Mouse (Mus musculus) limb, embryonic 13.5 days (tissue): ENCODE measurements around the gene Gm20481. TPM values are rescaled to one million over a fixed set of nuclear protein-coding genes. Genes with fewer than 3 reads are reported as not detected.

ENCODE experiments used
- ATAC-seq: fragments of 200-750 bp; cut with Nextera tagmentation; 2 replicates; pipeline ENCODE4 v1.8.0; 2017; ENCODE audit warnings: low read depth, moderate number of reproducible peaks, moderate TSS enrichment; ENCODE audit not compliant: low FRiP score
- H3K27ac ChIP-seq: fragments of 300-500 bp; sonication (generic); 2 replicates; pipeline ENCODE4 v1.5.1; 2015; ENCODE audit warnings: inconsistent platforms, mild to moderate bottlenecking, moderate library complexity
- H3K27me3 ChIP-seq: fragments of 300-500 bp; sonication (generic); 2 replicates; pipeline ENCODE4 v1.6.1; 2015; ENCODE audit warnings: mild to moderate bottlenecking, inconsistent platforms
- H3K36me3 ChIP-seq: fragments of 300-500 bp; sonication (generic); 2 replicates; pipeline ENCODE4 v1.6.1; 2015; ENCODE audit warnings: inconsistent platforms, mild to moderate bottlenecking, moderate library complexity
- H3K4me1 ChIP-seq: fragments of 300-500 bp; sonication (generic); 2 replicates; pipeline ENCODE4 v1.6.1; 2015; ENCODE audit warnings: inconsistent platforms
- H3K4me2 ChIP-seq: fragments of 300-500 bp; sonication (generic); replicated peaks from 2 replicates; pipeline ENCODE4 v1.6.1; 2015; ENCODE audit warnings: inconsistent platforms, mild to moderate bottlenecking, moderate library complexity
- H3K4me3 ChIP-seq: fragments of 300-500 bp; sonication (generic); 2 replicates; pipeline ENCODE4 v1.5.1; 2015; ENCODE audit warnings: moderate library complexity, mild to moderate bottlenecking, inconsistent platforms
- H3K9ac ChIP-seq: fragments of 300-500 bp; sonication (generic); 2 replicates; pipeline ENCODE4 v1.6.1; 2015; ENCODE audit warnings: mild to moderate bottlenecking, inconsistent platforms
- H3K9me3 ChIP-seq: fragments of 300-500 bp; sonication (generic); 2 replicates; pipeline ENCODE4 v1.6.1; 2016; ENCODE audit warnings: inconsistent platforms
- WGBS: fragments of 180-500 bp; shearing (Covaris S2); methylation state at CpG from one replicate; pipeline ENCODE4 v1.1.7; 2015; 5-methylcytosine and 5-hydroxymethylcytosine counted together
- polyA plus RNA-seq: library from polyadenylated mRNA; unstranded; fragments of >200 nt; fragmentation: Nextera tagmentation; extraction: Ambion mirVana; gene quantifications from 2 replicates; pipeline ENCODE4 v1.2.1, GENCODE M21; 2015

Gene Gm20481
- polyA plus RNA-seq, 1 experiment from 2014 or later: not detected

DNA sequence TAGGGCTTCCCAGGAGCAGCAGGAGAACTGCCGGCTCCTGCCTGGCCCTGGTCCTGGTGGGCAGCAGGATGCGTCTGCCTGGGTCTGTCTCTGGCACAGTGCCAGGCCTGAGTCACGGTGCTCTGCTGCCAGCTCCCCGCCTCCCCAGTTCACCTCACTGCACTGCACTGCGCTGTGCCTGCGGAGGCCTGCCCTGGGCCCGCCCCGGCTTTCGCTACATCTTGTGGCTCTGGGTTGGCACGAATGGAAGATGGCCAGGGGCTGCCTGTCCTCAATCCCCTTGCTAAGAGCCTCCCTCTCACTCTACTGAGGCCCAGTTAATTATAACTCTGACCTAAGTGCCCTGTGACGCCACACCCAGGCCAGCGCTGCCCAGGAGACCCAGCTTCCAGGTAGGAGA is 46.7 kb downstream of the Gm20481 start, which contains the start of gene Vwa7:
Vwa7 (plus strand) TSS at position 204 of the 400 bp plus-strand sequence.
- H3K36me3 ChIP-seq: peaks cover 65% of the 10 kb centered on the region
- WGBS: 62% methylated on average over 12 of the region's 12 CpGs
- no peaks in the 10 kb centered on the region for H3K9me3 ChIP-seq
- peaks cover 7% of the 10 kb centered on the region for H3K4me1 ChIP-seq
- ATAC-seq: no peak
- no peak within 1 kb of the TSS for H3K4me2 ChIP-seq
- no peaks in the 10 kb centered on the region for H3K27me3 ChIP-seq
- no peak within 1 kb of the TSS for H3K27ac ChIP-seq
- H3K4me3 ChIP-seq: no peak within 1 kb of the TSS
- H3K9ac ChIP-seq: peak within 1 kb of the TSS; percentile 35; the same call in 1 of the 2 replicates

DNA sequence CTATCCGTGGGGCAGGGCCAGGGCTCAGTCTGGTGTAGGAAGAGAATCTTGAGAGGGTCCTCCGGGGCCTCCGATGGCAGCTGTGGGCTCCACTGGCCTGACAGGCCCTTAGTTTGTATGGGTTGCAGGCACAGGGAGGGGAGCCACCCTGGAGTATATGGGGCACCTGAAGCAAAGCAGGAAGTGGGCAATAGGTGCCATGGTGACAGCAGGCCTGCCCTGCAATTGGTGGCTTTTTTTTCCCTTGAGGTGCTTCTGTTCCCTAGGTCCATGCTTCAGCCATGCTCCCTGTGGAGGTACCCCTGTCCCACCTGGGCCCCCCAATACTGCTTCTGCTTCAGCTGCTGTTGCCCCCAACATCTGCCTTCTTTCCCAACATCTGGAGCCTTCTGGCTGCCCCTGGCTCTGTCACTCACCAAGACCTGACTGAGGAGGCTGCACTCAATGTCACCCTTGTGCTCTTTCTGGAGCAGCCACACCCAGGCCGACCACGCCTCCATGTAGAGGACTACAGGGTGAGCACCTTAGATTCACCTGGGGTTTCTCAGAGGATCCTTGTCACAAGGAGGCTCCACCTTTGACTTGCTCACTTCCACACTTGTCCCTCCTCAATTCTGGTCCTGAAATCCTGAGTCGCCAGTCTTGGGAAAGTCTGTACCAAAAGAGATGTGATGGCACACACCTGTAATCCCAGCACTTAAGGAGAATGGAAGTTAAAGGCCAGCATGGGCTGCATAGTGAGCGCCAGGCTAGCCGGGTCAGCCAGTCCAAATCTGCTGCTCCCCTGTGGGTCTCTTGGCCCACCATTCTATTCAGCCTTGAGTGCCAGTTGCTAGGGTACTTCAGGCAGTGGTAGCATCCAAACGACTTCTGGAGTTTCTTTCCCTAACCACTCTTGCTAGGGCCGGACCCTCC is 47.3 kb downstream of the Gm20481 start:
- no peak overlapping the region for H3K27ac ChIP-seq
- 78% methylated on average over 10 of the region's 10 CpGs for whole genome bisulfite sequencing
- no peak overlapping the region for H3K4me2 ChIP-seq
- no peak for ATAC-seq
- H3K27me3 ChIP-seq: no peaks in the 10 kb centered on the region
- H3K4me1 ChIP-seq: peaks cover 12% of the 10 kb centered on the region
- H3K36me3 ChIP-seq: peaks cover 58% of the 10 kb centered on the region
- H3K9me3 ChIP-seq: no peaks in the 10 kb centered on the region
- H3K4me3 ChIP-seq: no peak overlapping the region
- H3K9ac ChIP-seq: peak overlapping the region; percentile 35; the same call in 1 of the 2 replicates

DNA sequence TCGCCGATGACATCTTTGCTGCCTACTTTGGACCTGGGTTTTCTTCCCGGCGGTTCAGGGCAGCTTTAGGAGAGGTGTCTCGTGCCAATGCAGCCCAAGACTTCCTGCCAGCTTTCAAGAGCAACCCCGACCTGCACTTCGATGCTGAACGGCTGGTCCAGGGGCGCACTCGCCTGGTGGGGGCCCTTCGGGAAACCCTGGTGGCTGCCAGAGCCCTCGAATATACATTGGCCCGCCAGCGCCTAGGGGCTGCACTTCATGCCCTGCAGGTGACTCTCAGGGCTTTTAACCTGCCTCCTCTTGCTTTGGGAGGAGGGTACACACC is 48.0 kb downstream of the Gm20481 start:
- H3K4me2 ChIP-seq: no peak overlapping the region
- no peak overlapping the region for H3K4me3 ChIP-seq
- peaks cover 12% of the 10 kb centered on the region for H3K4me1 ChIP-seq
- H3K9me3 ChIP-seq: no peaks in the 10 kb centered on the region
- peaks cover 52% of the 10 kb centered on the region for H3K36me3 ChIP-seq
- no peaks in the 10 kb centered on the region for H3K27me3 ChIP-seq
- no peak overlapping the region for H3K27ac ChIP-seq
- 70% methylated on average over 14 of the region's 14 CpGs for WGBS
- no peak for ATAC-seq
- no peak overlapping the region; the same call in 1 of the 2 replicates for H3K9ac ChIP-seq

DNA sequence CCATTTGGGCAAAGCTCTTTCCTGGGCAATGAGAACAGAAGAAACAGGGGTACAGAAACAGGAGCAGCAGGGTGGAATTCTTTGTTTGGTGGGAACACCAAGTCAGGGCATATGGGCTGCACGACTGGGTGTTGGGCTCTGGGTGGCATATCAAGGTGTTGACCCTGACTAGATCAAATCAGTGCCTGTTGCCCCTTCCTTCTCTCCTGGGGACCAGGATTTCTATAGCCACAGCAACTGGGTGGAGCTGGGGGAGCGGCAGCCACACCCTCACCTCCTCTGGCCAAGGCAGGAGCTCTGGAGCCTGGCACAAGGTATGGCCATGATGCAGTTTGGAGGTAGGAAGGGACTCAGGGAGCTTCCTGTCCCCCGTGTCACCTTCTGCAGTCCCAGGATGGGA is 48.5 kb downstream of the Gm20481 start:
- H3K4me1 ChIP-seq: peaks cover 12% of the 10 kb centered on the region
- no peak overlapping the region for H3K4me2 ChIP-seq
- H3K36me3 ChIP-seq: peaks cover 47% of the 10 kb centered on the region
- WGBS: 86% methylated on average over 3 of the region's 3 CpGs
- H3K27ac ChIP-seq: no peak overlapping the region
- ATAC-seq: no peak
- H3K27me3 ChIP-seq: no peaks in the 10 kb centered on the region
- no peak overlapping the region for H3K9ac ChIP-seq
- no peaks in the 10 kb centered on the region for H3K9me3 ChIP-seq
- no peak overlapping the region for H3K4me3 ChIP-seq

DNA sequence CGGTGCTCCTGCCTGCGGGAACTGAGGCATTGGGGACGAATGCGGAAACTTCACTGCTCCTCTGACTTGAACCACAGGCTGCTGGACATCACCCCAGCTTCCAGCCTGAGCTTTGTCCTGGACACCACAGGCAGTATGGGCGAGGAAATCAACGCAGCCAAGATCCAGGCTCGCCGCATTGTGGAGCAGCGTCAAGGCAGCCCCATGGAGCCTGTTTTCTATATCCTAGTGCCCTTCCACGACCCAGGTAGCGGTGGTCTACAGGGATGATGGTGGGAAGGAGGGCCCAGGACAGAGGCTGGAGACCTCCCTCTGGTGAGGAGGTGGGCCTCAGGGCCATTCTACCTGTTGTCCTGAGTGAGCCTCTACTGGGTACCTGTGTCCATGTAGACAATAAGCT is 50.2 kb downstream of the Gm20481 start:
- WGBS: 72% methylated on average over 11 of the region's 11 CpGs
- no peak for ATAC-seq
- no peak overlapping the region for H3K9ac ChIP-seq
- peaks cover 30% of the 10 kb centered on the region for H3K36me3 ChIP-seq
- no peak overlapping the region for H3K27ac ChIP-seq
- no peaks in the 10 kb centered on the region for H3K27me3 ChIP-seq
- H3K9me3 ChIP-seq: no peaks in the 10 kb centered on the region
- H3K4me1 ChIP-seq: peaks cover 12% of the 10 kb centered on the region
- no peak overlapping the region for H3K4me2 ChIP-seq
- no peak overlapping the region for H3K4me3 ChIP-seq

DNA sequence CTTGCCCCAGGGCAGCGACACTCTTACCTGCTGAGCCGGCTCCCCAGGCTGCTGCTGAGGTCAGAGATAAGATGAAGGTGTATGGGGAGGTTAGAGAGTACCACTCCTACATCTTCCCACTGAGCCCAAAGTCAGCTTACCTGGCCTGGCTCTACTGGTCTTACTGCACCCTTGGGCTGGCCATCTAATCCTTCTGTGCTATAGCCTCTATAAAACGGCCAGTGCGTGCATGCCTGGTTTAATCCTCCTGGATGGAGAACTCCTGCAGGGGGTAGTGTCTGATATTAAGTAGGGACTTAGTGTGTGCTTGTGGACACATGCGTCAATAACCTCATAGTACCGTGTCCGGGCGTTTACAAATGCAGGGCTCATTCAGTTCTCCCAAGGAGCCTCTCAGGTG is 50.8 kb downstream of the Gm20481 start:
- Histone ChIP-seq H3K27ac (no peak overlapping the region), H3K4me2 (no peak overlapping the region), H3K4me3 (no peak overlapping the region), H3K9me3 (no peaks in the 10 kb centered on the region), H3K9ac (no peak overlapping the region), H3K4me1 (peaks cover 12% of the 10 kb centered on the region), H3K36me3 (peaks cover 23% of the 10 kb centered on the region), H3K27me3 (no peaks in the 10 kb centered on the region)
- WGBS: 79% methylated on average over 8 of the region's 8 CpGs
- no peak for ATAC-seq

DNA sequence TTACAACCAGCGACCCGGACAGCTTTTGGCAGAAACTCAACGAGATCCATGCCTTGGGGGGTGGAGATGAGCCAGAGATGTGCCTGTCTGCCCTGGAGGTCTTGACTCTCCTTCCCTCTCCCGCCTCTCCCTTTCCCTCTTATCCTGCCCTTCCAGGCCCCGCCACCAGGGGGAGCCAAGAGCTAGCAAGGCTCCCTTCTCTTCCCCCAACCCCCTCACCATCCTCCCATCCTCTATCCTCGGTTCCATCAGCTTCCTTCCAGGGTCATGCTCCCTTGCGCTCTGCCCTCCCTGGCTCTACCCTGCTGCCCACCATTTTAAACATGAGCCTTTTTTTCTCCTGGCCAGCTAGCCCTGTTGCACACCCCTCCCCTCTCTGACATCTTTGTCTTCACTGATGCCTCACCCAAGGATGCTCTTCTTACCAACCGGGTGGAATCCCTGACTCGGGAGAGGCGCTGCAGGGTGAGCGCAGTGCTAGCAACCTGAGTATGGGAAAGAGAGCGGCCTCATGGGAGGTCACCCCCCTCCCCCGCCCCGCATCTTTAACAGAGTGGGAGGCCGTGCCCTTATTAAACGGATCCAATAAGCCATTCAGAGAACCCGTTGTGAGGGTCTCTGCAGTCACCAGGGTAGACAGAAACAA is 51.6 kb downstream of the Gm20481 start:
- Histone ChIP-seq H3K4me3 (no peak overlapping the region), H3K36me3 (peaks cover 16% of the 10 kb centered on the region), H3K27me3 (no peaks in the 10 kb centered on the region), H3K4me2 (peak overlapping the region; percentile 46), H3K4me1 (peaks cover 17% of the 10 kb centered on the region), H3K27ac (no peak overlapping the region), H3K9ac (no peak overlapping the region), H3K9me3 (no peaks in the 10 kb centered on the region)
- WGBS: 15% methylated on average over 17 of the region's 17 CpGs
- peak; percentile 20; the same call in 1 of the 2 replicates for ATAC-seq

Other genes with a start within 250 kb of the Gm20481 start
- gene C4b, start 226.0 kb upstream of the Gm20481 start, polyA plus RNA-seq: 0.06 and 0.17 TPM in 2 replicates
- gene Cyp21a1, start 165.4 kb upstream of the Gm20481 start, polyA plus RNA-seq: 0.18 TPM in 1 of 2 replicates, not detected in the other
- 28.2 and 28.7 TPM in 2 replicates for gene Stk19, start 133.0 kb upstream of the Gm20481 start, polyA plus RNA-seq
- 62.8 and 74.3 TPM in 2 replicates for gene Dxo, start 132.9 kb upstream of the Gm20481 start, polyA plus RNA-seq
- gene Skiv2l, start 119.7 kb upstream of the Gm20481 start, polyA plus RNA-seq: 54.0 and 55.2 TPM in 2 replicates
- 114 and 126 TPM in 2 replicates for gene Nelfe, start 119.5 kb upstream of the Gm20481 start, polyA plus RNA-seq
- gene Cfb, start 107.4 kb upstream of the Gm20481 start, polyA plus RNA-seq: 1.9 and 2.0 TPM in 2 replicates
- 5.4 TPM in 2 replicates for gene Zbtb12, start 90.4 kb upstream of the Gm20481 start, polyA plus RNA-seq
- gene Gm20547, start 87.9 kb upstream of the Gm20481 start, polyA plus RNA-seq: not detected in 2 replicates
- 1.6 and 2.4 TPM in 2 replicates for gene C2, start 71.6 kb upstream of the Gm20481 start, polyA plus RNA-seq
- gene Ehmt2, start 71.4 kb upstream of the Gm20481 start, polyA plus RNA-seq: 97.0 and 103 TPM in 2 replicates
- 0.14 TPM in 1 of 2 replicates, not detected in the other for gene Slc44a4, start 55.4 kb upstream of the Gm20481 start, polyA plus RNA-seq
- 20.0 and 21.0 TPM in 2 replicates for gene Neu1, start 38.7 kb upstream of the Gm20481 start, polyA plus RNA-seq
- gene Hspa1b, start 10.7 kb upstream of the Gm20481 start, polyA plus RNA-seq: 0.32 and 0.43 TPM in 2 replicates
- gene Hspa1a, start 2.2 kb downstream of the Gm20481 start, polyA plus RNA-seq: 3.7 and 4.4 TPM in 2 replicates
- 0.49 and 0.81 TPM in 2 replicates for gene Hspa1l, start 2.8 kb downstream of the Gm20481 start, polyA plus RNA-seq
- gene Lsm2, start 11.9 kb downstream of the Gm20481 start, polyA plus RNA-seq: 196 and 200 TPM in 2 replicates
- gene Vars, start 31.1 kb downstream of the Gm20481 start, polyA plus RNA-seq: 102 and 110 TPM in 2 replicates
- 0.17 TPM in 2 replicates for gene Vwa7, start 46.7 kb downstream of the Gm20481 start, polyA plus RNA-seq
- gene Sapcd1, start 58.1 kb downstream of the Gm20481 start, polyA plus RNA-seq: 7.2 and 8.2 TPM in 2 replicates
- 2.6 and 4.6 TPM in 2 replicates for gene Msh5, start 76.8 kb downstream of the Gm20481 start, polyA plus RNA-seq
- gene Clic1, start 80.1 kb downstream of the Gm20481 start, polyA plus RNA-seq: 247 and 266 TPM in 2 replicates
- 423 and 428 TPM in 2 replicates for gene Ddah2, start 89.1 kb downstream of the Gm20481 start, polyA plus RNA-seq
- gene Ly6g6c, start 95.5 kb downstream of the Gm20481 start, polyA plus RNA-seq: 0.15 TPM in 1 of 2 replicates, not detected in the other
- 0.29 and 0.71 TPM in 2 replicates for gene Mpig6b, start 96.3 kb downstream of the Gm20481 start, polyA plus RNA-seq
- gene Ly6g6e, start 107.0 kb downstream of the Gm20481 start, polyA plus RNA-seq: 2.0 and 3.4 TPM in 2 replicates
- gene Ly6g6d, start 108.2 kb downstream of the Gm20481 start, polyA plus RNA-seq: 0.57 and 0.65 TPM in 2 replicates
- gene Ly6g6f, start 115.7 kb downstream of the Gm20481 start, polyA plus RNA-seq: 0.17 and 0.28 TPM in 2 replicates
- 93.1 and 94.9 TPM in 2 replicates for gene Abhd16a, start 119.4 kb downstream of the Gm20481 start, polyA plus RNA-seq
- not detected in 2 replicates for gene Ly6g5c, start 138.4 kb downstream of the Gm20481 start, polyA plus RNA-seq
- gene Ly6g5b, start 145.5 kb downstream of the Gm20481 start, polyA plus RNA-seq: 0.91 and 1.1 TPM in 2 replicates
- gene Gpank1, start 151.5 kb downstream of the Gm20481 start, polyA plus RNA-seq: 21.3 and 21.9 TPM in 2 replicates
- gene Csnk2b, start 152.1 kb downstream of the Gm20481 start, polyA plus RNA-seq: 279 and 284 TPM in 2 replicates
- 11.7 and 13.4 TPM in 2 replicates for gene D17H6S53E, start 156.5 kb downstream of the Gm20481 start, polyA plus RNA-seq
- 3.2 TPM in 1 of 2 replicates, not detected in the other for gene Apom, start 162.1 kb downstream of the Gm20481 start, polyA plus RNA-seq
- gene Bag6, start 165.3 kb downstream of the Gm20481 start, polyA plus RNA-seq: 66.7 and 67.2 TPM in 2 replicates
- 217 and 227 TPM in 2 replicates for gene Prrc2a, start 195.0 kb downstream of the Gm20481 start, polyA plus RNA-seq
- 9.0 and 10.2 TPM in 2 replicates for gene Aif1, start 206.2 kb downstream of the Gm20481 start, polyA plus RNA-seq
- 10.1 and 12.1 TPM in 2 replicates for gene Lst1, start 218.5 kb downstream of the Gm20481 start, polyA plus RNA-seq
- 0.99 and 1.3 TPM in 2 replicates for gene Ltb, start 224.5 kb downstream of the Gm20481 start, polyA plus RNA-seq
- gene Tnf, start 232.1 kb downstream of the Gm20481 start, polyA plus RNA-seq: 0.27 and 0.36 TPM in 2 replicates
- not detected in 2 replicates for gene Lta, start 235.4 kb downstream of the Gm20481 start, polyA plus RNA-seq